Mouse (Mus musculus): ENCODE measurements around the gene Atxn2.
"Not testable (repeated sequence)": the region's sequence is repeated elsewhere in the genome, so short reads cannot be mapped to it uniquely, and the experiment has no call there.

The Atxn2 gene

DNA sequence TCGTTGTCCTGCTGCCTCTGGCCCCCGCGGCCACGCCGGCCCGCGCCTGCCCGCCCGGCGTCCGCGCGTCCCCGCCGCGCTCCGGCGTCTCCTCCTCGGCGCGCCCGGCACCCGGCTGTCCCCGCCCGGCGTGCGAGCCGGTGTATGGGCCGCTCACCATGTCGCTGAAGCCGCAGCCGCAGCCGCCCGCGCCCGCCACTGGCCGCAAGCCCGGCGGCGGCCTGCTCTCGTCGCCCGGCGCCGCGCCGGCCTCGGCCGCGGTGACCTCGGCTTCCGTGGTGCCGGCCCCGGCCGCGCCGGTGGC is 743 bp downstream of the Atxn2 start:
- no peak for DNase-seq (ENCODE audit: low spot score)

DNA sequence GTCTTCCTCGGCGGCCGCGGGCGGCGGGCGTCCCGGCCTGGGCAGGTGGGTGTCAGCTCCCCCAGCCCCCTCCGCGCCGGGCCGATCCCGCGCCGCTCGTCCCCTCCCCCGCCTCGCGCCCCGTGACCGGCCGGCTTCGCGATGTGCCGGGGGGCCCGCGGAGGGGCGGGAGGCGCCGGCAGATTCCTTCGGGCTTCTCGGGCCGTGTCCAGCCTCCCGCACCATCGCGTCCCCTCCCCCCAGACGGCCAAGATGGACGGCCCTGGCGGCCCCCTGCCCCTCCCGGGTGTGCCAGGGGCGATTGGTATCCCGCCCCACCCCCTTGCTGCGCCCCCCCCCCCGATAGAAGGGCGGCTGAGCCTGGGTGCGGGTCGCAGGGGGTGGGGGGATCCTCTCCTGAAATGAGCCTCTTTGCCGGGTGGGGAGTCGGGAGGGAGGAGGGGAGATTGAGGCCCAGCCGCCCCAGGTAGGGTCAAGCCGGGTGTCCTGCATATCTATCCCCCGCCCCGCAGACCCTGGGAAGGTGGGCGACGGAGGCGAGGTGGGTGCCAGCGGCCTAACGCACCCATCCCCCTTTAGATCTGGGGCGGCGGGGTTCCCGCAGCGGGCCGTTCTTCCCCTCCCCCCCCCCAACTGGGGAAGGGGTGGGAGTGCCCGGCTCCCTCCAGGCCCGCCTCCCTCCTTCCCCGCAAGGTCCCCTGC is 1.2 kb downstream of the Atxn2 start:
- peak; percentile 66 for DNase-seq (ENCODE audit: low spot score)

DNA sequence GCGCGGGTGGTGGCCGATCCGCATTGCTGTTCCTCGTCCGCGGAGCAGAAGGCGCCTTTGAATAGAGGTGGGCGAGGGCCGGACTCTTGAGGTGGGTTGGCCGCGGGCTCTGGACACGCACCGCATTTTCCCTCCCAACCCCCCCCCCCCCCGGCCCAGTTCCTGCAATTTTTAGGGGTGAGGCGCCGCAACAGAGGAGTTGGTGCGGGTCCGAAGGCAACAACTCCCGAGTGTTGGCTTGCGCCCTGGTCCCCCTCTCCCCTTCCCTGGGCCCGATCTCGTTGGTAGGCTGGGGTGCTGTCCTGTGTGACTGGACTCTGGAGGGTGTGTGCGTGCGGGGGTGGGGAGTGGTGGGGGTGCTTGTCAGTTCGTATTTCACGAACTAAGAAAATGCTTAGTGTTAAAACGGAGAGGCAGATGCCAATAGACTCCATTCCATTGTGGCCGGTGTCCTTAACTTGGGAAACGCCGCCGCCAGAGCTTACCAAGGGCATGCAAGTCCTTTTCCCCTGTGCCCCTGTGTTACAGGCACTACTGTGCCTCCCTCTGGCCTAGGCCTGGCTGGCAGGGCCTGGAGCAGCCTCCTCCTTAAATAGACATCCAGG is 1.9 kb downstream of the Atxn2 start:
- DNase-seq (ENCODE audit: low spot score), result peak; percentile 55

DNA sequence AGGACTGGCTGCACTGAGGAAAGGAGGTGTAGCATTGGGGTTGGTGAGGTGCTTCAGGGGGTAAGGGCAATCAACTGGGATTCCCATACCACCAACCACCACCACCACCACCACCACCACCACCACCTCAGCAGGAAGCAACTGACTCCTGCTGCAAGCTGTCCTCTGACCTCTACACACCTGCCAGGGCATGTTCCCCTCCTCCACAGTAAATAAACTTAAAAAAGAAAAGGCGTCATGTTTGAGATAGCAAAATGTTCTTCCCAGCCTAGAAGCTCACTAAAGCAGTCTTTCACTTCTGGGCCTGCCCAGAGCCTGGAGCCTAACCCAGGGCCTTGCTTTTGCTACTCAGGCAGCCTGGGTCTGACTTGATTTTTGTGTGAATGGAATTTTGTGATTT is 3.2 kb downstream of the Atxn2 start:
- DNase-seq (ENCODE audit: low spot score), result peak; percentile 66

DNA sequence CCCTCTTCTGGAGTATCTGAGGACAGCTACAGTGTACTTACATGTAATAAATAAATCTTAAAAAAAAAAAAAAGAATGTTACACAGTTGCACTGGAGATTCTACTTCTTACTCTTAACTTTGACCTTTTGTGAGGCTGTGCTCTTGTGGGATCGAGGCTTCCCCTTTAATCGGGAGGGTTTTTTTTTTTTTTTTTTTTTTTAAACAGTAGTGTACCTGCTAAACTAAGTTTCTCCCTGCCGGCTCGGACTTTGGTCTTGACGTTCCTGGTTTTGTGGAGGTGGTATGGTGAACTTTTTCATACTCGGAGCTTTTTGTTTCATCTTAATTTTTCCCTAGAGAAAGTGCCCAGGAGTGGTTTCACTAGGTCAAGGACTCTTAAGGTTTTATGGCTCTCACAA is 3.8 kb downstream of the Atxn2 start:
- DNase-seq (ENCODE audit: low spot score), result no peak

DNA sequence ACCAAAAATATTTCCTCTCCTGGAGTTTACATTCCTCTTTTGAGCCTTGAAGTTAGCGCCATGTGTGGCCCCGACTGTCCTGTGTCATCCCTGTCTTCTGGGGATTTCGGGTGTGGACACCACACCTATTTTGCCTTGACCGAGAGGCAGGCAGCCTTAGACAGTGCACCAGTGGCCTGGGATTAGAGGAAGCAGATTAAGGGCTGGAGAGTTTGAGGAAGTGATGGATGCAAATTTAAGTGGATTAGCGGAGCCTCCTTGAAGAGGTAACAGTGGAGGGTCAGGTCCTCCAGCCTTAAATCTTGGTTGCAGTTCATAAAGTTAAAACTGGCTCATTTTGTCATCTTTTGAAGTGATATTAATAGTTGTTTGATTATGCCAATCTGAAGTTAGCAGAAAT is 7.3 kb downstream of the Atxn2 start:
- no peak for DNase-seq (ENCODE audit: low spot score)

DNA sequence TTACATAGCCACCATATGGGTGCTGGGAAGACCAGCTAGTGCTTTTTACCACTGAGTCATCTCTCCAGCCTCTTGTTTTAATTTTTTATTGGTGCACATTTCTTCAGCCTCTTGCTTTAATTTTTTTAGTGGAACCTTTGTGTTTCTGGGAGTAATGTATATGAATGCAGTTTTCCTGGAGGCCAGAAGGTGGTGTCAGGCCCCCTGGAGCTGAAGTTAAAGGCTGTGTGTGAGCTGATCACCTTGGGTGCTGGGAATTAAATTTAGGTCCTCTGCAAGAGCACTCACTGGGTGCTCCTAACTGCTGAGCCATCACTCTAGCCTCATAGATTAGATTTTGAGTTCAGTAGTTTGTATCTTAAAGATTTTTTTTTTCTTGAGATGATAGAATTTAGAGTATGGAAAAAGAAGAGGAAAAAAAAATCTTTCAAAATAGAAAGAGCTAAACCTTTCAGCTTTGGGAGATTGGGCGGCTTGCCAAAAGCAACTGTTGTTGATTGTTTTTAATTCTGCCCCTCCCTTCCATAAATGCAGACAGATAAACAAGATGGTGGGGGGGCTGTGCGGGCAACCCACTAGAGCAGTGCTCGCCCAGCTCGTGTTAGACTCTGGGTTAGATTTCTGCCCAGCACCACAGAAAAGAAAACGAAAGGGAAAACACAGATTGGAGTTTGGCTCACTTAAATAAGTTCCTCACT is 9.9 kb downstream of the Atxn2 start:
- DNase-seq (ENCODE audit: low spot score), result no peak

DNA sequence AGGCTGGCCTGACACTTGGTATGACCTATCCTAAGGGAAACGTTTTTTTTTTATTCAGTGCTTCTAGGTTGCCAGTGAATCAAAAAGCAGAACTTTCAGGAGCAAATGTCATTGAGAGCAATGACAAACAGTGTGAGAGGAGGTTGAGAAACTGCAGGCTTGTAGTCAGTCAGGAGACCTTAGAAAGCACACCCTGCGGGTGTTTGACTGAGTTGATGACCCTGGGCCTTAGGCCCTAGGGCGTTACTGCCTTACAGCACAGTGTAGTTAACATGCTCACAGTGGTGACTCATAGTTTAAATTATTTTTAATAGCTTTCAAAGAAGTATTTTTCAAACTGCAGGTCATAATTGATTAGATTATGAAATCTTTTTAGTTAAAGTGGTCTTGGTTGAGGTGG is 10.7 kb downstream of the Atxn2 start:
- no peak for DNase-seq (ENCODE audit: low spot score)

DNA sequence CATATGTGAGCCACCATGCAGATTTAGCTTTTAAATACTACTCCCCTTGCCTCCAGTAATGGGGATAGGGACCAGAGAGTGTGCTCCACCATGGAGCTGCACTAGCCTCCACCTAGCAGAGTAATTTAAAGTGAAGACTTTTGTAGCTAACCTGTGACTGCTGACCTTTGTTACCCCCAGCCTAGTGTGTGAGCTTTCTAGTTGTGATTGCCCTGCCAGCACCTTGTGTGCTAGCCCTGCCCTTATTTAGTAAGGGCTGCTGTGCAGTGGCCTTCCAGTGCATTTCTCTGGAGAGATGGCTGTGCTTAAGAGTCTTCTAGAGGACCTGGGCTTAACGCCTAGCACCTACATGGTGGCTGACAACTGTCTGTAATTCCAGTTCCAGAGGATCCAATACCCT is 13.5 kb downstream of the Atxn2 start:
- DNase-seq (ENCODE audit: low spot score), result peak; percentile 65

DNA sequence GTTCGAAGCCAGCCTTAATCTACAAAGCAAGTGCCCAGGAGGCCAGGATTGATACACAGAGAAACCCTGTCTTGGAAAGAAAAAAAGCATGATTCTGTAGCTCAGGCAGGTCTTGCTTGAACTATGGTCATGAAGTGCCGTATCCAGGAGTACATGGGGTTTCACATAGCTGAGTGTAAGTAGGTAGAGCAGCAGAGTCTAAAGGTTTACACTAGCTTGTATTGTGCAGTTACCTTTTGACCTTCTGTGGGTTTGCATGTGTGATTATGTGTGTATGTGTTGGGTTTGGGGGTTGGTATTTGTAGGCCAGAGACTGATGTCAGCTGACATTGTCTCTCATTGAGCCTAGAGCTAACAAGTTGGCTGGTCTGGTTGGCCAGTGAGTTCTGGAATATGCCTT is 18.9 kb downstream of the Atxn2 start:
- DNase-seq (ENCODE audit: low spot score), result peak; percentile 28

DNA sequence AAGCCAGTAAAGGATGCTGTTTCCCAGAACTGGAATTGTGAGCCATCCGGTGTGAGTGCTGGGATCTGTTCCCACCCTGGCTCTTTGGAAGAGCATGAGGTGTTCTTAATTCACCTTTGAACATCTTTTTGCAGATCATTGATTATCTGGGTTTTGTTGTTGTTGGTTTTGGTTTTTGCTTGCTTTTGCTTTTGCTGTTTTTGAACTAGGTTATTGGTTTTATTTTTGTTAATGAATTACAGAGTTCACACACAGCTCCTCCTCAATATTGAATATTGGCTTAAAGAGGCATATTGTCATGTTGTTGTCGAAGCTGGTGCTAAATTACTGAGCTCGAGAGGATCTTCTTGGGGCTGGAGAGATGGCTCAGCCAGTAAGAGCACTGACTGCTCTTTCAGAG is 25.5 kb downstream of the Atxn2 start:
- no peak for DNase-seq (ENCODE audit: low spot score)

DNA sequence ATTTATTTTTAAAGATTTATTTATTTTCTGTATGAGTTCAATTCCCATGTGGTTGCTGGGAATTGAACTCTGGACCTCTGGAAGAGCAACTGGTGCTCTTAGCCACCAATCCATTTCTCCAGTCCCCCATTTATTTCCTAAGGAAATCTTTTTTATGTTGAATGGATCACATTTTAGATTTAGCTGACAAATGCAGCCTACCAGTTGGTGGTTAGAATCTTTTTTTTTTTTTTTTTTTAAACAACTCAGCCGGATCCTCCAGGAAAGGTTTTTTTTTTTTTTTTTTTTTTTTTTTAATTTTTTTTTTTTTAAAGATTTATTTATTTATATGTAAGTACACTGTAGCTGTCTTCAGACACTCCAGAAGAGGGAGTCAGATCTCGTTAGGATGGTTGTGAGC is 27.0 kb downstream of the Atxn2 start:
- DNase-seq (ENCODE audit: low spot score), result not testable (repeated sequence)

DNA sequence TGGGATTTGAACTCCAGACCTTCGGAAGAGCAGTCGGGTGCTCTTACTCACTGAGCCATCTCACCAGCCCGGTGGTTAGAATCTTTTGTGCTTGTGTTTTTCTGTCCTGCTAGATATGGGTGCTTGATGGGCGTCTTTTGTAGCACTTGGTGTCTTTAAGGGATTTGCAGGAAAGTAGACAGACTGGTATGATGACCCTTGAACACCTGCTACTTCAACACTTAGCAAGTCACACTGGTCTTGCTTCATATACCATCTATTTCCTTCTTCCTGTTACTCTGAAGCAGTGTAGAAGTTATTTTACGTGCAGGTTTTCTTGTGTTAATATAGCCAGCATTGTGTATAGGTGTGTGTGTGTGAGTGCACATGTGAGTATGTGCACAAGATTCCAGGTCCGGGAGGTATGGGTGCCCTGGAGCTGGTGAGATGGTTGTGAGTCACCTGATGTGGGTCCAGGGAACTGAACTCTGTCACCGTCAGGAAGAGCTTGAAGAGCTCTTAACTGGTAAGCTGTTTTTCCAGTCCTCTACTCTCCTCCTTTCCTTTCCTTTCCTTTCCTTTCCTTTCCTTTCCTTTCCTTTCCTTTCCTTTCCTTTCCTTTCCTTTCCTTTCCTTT is 27.5 kb downstream of the Atxn2 start:
- peak; percentile 51 for DNase-seq (ENCODE audit: low spot score)

DNA sequence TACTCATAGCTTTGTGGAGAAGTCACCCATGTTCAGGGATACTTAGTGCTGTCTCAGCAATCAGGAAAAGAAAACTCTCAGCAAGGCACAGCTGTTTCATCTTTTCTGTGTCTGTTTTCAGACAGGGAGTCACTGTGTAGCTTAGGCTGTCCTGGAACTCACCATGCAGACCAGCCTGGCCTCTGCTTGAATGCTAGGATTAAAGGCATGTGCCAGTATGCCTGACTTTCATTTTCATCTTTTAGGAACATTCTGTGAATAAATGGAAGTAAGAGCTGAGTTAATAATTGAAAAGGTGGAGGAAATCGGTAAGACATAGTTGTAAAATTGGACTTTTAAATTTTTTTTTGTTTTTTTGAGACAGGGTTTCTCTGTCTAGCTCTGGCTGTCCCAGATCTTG is 29.4 kb downstream of the Atxn2 start:
- no peak for DNase-seq (ENCODE audit: low spot score)

DNA sequence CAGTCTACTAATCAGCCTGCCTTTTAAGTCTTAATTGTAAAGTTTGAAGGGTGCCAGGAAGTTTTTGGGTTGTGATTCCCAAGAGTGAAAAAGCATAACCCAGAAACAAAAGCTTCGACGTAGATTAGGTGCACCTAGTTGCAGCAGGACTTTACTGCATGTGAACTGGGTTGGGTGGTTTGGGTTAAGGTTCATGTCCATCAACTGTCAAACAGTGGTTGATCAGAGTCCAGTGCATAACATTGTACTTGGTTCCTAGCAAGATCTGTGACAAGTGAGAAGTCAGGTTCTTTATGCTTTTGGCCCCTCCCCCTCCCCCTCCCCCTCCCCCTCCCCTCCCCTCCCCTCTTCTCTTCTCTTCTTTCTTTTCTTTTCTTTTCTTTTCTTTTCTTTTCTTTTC is 31.8 kb downstream of the Atxn2 start:
- no peak for DNase-seq (ENCODE audit: low spot score)

DNA sequence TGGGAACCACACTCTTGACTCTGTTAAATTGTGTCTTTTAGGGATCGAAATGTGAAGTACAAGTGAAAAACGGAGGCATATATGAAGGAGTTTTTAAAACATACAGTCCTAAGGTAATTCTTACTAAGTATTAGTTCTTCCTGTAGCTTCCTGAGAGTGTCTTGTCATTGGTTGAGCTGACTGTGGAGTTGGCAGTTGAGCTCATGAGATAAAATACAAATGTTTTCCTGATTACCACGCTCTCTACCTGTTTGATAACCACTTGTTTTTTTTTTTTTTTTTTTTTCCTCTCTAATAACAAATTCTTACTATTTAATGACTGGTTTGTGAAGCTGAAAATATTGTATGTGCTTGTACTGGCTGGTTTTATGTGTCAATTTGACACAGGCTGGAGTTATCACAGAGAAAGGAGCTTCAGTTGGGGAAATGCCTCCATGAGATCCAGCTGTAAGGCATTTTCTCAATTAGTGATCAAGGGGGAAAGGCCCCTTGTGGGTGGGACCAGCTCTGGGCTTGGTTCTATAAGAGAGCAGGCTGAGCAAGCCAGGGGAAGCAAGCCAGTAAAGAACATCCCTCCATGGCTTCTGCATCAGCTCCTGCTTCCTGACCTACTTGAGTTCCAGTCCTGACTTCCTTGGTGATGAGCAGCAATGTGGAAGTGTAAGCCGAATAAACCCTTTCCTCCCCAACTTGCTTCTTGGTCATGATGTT is 36.9 kb downstream of the Atxn2 start:
- not testable (repeated sequence) for DNase-seq (ENCODE audit: low spot score)

DNA sequence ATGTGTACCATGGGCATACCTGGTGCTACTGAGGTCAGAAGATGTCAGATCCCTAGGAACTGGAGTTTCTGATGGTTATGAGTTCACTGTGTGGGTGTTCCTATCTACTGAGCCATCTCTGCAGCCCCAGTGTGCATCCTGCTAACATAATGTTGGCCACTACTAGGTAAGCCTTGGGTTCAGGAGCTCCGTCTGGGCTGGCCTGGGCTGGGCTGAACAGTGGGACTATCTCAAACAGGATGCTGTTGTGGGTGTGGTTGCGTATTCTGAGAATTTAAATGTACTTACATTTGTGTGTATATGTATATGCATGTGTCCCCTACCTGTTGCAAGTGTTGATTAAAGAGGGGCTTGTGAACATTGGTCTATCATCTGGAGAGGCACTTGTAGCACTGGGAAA is 38.5 kb downstream of the Atxn2 start:
- DNase-seq (ENCODE audit: low spot score), result no peak

DNA sequence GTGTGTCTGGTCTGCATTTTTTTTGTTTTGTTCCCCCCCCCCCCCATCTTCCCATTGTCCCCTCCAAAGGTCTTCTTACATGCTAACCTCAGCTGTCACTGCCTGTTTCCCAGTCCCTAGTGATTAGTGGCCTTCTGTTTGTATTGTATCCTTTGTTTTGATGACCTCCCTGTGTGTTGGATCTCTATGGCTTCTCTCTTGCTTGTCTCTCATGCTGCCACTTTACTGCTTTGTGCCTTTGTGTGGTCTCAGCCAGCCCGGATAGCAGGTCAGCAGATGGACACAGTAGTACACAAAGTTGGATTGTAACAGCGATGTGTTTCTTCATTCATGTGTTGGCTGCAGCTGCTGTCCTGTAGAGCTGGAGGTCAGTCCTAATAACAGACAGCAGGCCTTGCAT is 46.8 kb downstream of the Atxn2 start:
- DNase-seq (ENCODE audit: low spot score), result no peak

DNA sequence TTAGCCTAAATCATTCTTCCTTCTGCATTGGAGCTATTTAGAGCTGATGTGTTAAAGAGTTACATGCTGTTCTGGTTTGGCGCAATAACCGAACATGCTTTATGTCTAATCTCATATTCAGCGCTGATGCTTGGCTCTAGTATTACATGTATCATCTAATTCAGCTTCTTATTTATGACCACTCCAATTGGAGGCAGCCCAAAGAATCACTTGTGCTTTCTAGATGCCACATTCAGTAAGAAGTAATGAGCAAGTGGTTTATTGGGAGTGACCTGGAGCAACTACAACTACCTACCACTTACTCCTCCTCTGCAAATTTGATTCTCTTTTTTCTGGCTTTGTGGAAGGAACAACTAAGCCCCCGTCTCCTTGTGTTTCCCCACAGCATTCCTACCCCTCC is 47.2 kb downstream of the Atxn2 start:
- no peak for DNase-seq (ENCODE audit: low spot score)

DNA sequence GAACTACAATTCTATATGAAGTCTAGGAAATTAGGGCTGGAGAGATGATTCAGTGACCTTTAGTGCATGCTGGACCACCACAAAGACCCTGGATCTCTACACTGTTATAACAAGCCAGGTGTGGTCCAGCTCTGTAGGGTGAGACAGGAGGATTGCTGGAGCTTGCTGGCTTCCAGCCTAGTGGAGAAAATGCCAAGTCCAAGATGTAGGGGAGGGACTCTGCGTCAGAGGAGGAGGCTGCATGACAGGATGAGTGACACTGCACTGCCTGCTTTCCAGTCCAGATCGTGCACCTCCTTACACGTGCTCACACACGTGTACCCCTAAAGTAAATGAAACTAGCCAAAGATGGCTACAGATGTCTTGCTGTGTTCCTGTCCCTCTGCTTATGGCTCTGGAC is 48.8 kb downstream of the Atxn2 start:
- no peak for DNase-seq (ENCODE audit: low spot score)

DNA sequence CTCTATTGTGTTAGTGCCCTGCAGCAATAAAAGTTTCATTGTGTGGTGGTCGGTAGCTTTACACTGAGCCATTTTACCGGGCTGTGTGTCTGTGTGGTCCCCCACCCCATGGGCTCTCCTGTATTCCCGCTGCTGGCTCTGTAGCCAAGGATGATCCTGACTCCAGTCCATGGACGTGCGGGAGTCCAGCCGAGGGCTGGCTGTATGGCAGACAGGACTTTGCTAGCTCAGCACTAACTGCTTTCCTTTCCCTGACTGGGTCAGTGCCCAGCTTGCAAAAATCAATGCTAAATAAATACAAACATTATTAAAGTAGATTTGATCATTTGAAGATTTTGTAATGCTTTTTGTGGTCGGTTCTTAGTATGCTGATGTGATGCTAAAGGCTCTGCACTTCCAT is 50.3 kb downstream of the Atxn2 start:
- DNase-seq (ENCODE audit: low spot score), result no peak

DNA sequence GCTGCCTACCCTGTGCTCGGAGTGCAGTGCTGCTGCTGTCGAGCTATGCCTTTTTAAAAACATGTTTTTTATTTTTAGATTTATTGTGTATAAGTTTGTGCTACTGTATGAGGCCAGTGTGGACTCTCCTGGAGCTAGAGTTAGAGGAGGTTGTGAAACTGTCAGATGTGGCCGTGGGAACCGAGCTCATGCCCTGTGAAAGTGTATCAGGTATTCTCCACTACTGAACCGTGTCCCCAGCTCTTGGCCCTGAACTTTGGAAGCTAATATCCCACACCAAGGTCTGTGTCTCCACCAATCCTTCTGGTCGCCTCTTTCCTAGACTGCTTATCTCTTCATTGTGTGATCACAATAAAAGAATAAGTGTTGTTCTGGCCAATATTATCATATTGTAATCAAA is 51.8 kb downstream of the Atxn2 start:
- no peak for DNase-seq (ENCODE audit: low spot score)

DNA sequence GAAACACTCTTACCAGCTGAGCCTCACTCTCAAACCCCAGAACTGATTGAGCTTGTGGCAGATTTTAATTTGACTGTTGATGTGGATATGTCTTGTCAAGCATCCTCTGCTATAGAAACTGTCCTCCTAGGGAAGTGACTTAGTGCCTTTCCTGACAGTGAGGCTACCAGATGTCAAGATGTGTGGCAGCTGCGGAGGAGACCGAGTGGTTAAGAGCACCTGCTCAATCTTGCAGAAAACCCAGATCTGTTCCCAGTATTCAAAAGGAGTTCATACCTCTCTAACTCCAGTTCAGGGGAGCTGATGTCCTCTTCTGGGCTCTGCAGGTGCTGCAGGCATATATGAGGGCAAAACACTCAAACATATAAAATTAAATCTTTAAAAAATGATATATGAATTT is 53.9 kb downstream of the Atxn2 start:
- DNase-seq (ENCODE audit: low spot score), result no peak

All from yolk sac, embryonic 10.5 days (tissue).